Mouse (Mus musculus): ENCODE measurements around the gene Ankrd28. TPM values are rescaled to one million over a fixed set of nuclear protein-coding genes. Genes with fewer than 3 reads are reported as not detected.

Ankrd28 gene
- polyA plus RNA-seq, 1 experiment from 2014 or later, result 20.1 TPM

- Histone ChIP-seq H3K79me2 (ENCODE audit: inconsistent target) (no peaks in the 10 kb centered on the region), H3K27ac (no peak overlapping the region), H3K4me3 (ENCODE audit: inconsistent target) (no peak overlapping the region), H3K36me3 (ENCODE audit: inconsistent target) (no peaks in the 10 kb centered on the region)
Measured at GRCm38 (mm10) chr14:31827221-31827620, 3.2 kb downstream of the Ankrd28 start.

DNA sequence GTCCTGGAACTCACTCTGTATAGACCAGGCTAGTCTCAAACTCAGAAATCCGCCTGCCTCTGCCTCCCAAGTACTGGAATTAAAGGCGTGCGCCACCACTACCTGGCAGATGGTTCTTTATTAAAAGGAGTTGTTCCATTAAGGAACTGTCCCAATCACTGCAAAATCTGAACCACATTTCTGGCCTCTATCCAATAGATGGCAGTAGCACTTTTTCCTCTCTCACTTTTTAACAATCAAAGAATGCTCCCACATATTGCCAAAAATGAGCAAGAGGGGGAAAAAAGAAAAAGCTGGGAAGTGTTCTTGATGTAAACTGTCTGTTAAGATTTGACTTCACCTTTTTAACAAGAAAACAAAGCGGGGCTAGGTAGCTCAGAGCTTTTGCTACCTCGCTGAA, 20.5 kb downstream of the Ankrd28 start:
- no peaks in the 10 kb centered on the region for H3K36me3 ChIP-seq (ENCODE audit: inconsistent target)
- H3K79me2 ChIP-seq (ENCODE audit: inconsistent target), result no peaks in the 10 kb centered on the region
- no peak overlapping the region for H3K27ac ChIP-seq
- 87% methylated on average over 5 of the region's 5 CpGs for WGBS (ENCODE audit: missing documents)
- H3K4me3 ChIP-seq (ENCODE audit: inconsistent target), result no peak overlapping the region

- H3K79me2 ChIP-seq (ENCODE audit: inconsistent target), result no peaks in the 10 kb centered on the region
- H3K27ac ChIP-seq, result no peak overlapping the region
- no peaks in the 10 kb centered on the region for H3K36me3 ChIP-seq (ENCODE audit: inconsistent target)
- WGBS (ENCODE audit: missing documents), result 70% methylated on average over 2 of the region's 2 CpGs
- H3K4me3 ChIP-seq (ENCODE audit: inconsistent target), result no peak overlapping the region
Measured at GRCm38 (mm10) chr14:31803791-31804190, 26.7 kb downstream of the Ankrd28 start.

DNA sequence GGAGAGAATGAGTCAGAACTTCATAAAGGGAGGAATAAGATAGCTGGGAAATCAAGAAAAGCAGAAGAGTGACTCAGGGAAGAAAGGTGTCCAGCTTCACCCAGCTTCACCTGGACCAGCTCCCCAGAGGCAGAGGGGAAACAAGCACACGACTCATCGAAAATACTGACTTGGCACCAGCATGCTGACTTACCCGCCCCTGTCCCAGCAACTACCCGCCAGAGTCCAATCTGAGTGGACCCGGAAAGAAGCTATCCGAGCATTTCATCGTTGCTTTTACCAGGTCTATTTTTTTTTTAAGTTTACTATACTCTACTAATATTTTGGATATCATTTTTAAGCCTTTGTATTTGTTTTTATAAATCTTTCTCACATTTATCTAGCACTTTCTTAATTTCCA, 29.5 kb downstream of the Ankrd28 start:
- WGBS (ENCODE audit: missing documents), result 86% methylated on average over 7 of the region's 7 CpGs
- H3K27ac ChIP-seq, result no peak overlapping the region
- H3K4me3 ChIP-seq (ENCODE audit: inconsistent target), result no peak overlapping the region
- H3K79me2 ChIP-seq (ENCODE audit: inconsistent target), result no peaks in the 10 kb centered on the region
- no peaks in the 10 kb centered on the region for H3K36me3 ChIP-seq (ENCODE audit: inconsistent target)

DNA sequence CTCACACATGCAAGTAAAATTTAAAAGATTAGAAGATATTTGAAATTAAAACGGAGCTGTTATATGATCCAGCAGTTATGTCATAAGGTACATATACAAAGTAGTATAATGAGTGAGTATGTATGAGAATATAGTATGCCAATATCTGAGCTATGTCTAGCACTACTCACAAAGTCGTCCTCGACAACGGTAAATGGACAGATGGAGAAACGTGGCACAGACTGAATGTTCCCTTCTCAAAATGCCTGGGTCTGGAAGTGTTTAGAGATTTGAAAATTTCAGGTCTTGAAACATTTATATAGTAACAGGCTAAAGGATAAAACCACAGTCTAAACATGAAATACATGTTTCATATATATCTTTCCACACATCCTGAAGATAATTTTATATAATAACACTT, 30.0 kb downstream of the Ankrd28 start:
- no peaks in the 10 kb centered on the region for H3K36me3 ChIP-seq (ENCODE audit: inconsistent target)
- WGBS (ENCODE audit: missing documents), result 95% methylated on average over 5 of the region's 5 CpGs
- H3K4me3 ChIP-seq (ENCODE audit: inconsistent target), result no peak overlapping the region
- no peak overlapping the region for H3K27ac ChIP-seq
- H3K79me2 ChIP-seq (ENCODE audit: inconsistent target), result no peaks in the 10 kb centered on the region

DNA sequence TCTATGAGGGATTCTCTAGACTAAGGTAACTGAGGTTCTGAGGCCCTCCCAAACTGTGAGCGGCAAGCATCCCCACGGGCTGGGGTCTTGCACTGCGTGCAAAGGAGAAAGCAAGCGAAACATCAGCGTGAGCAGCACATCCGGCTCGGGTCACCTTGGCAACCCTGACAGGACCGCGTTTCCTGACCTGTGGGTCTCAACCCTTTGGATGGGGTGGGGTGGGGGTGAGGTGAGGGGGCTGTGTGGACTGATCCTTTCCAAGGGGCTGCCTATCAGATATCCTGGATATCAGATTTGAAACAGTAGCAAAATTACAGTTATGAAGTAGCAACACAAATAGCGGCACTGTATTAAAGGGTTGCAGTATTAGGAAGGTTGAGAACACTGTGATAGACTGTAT, 31.5 kb downstream of the Ankrd28 start:
- Histone ChIP-seq H3K36me3 (ENCODE audit: inconsistent target) (no peaks in the 10 kb centered on the region), H3K79me2 (ENCODE audit: inconsistent target) (no peaks in the 10 kb centered on the region), H3K4me3 (ENCODE audit: inconsistent target) (no peak overlapping the region), H3K27ac (no peak overlapping the region)
- 96% methylated on average over 10 of the region's 10 CpGs for WGBS (ENCODE audit: missing documents)

DNA sequence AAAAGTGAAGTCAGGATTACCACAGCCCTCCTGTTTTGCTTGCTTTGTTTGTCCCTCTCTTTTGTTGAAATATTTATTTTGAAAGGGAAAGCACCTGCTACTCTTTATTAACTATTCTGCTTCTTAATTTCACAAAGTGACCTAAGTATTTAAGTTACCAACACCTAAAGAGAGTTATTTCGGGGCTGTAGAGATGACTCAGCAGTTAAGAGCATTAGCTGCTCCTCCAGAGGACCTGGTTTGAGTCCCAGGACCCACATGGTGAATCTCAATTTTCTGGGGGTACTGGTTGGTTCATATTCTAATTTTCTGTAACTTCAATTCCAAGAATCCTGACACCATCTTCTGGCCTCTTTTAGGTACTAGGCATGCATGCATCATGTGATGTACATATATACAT, 34.9 kb downstream of the Ankrd28 start:
- 54% methylated on average over 1 of the region's 1 CpGs for WGBS (ENCODE audit: missing documents)
- Histone ChIP-seq H3K4me3 (ENCODE audit: inconsistent target) (no peak overlapping the region), H3K36me3 (ENCODE audit: inconsistent target) (no peaks in the 10 kb centered on the region), H3K27ac (no peak overlapping the region), H3K79me2 (ENCODE audit: inconsistent target) (no peaks in the 10 kb centered on the region)

DNA sequence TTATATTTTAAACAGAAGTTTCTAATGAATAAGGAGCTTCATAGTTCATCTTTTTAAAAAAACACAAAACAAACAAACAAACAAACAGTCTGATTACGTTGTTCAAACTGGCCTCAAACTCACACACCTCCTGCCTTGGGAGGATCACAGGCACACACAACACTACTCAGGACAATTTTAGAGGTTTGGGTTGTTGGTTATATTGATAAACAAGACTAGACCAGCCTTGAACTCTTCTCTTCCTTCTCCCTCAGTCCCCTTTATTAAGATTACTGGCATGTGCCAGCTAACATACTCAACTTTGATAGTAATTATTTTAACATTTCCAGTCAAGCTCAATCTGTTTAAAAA, 35.7 kb downstream of the Ankrd28 start:
- no peaks in the 10 kb centered on the region for H3K79me2 ChIP-seq (ENCODE audit: inconsistent target)
- no peaks in the 10 kb centered on the region for H3K36me3 ChIP-seq (ENCODE audit: inconsistent target)
- H3K4me3 ChIP-seq (ENCODE audit: inconsistent target), result no peak overlapping the region
- H3K27ac ChIP-seq, result no peak overlapping the region
- WGBS (ENCODE audit: missing documents), result 87% methylated on average over 1 of the region's 1 CpGs

DNA sequence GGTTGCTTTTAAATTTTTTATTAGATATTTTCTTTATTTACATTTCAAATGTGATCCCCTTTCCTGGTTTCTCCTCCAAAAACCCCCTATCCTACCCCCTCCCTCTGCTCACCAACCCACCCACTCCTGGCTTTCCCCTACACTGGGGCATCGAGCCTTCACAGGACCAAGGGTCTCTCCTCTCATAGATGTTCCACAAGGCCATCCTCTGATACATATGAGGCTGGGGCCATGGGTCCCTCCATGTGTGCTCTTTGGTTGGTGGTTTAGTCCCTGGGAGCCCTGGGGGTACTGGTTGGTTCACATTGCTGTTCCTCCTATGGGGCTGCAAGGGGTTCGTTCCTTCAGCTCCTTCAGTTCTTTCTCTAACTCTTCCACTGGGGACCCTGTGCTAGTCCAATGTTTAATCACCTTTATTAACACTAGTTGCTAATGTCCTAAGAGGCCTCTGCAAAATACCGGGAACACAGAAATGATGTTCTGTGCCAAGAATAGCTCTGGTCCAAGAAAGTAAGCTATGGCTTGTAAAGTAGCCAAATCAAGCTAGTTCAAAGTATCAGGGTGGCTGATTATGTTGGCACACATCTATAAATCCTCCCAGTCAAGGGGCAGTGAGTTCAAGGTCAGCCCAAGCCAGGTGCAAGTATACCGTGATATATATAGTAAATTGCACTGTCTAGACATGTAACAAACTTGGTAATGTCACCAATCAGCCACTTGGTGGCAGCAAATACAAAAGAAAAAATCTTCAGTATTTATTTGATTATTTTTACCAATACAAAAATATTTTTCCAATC, 36.3 kb downstream of the Ankrd28 start:
- H3K36me3 ChIP-seq (ENCODE audit: inconsistent target), result no peaks in the 10 kb centered on the region
- no peak overlapping the region for H3K4me3 ChIP-seq (ENCODE audit: inconsistent target)
- H3K79me2 ChIP-seq (ENCODE audit: inconsistent target), result no peaks in the 10 kb centered on the region
- WGBS (ENCODE audit: missing documents), result 69% methylated on average over 4 of the region's 4 CpGs
- H3K27ac ChIP-seq, result no peak overlapping the region

GRCm38 (mm10) chr14:31790797-31791196, 39.7 kb downstream of the Ankrd28 start:
- Histone ChIP-seq H3K27ac (no peak overlapping the region), H3K36me3 (ENCODE audit: inconsistent target) (no peaks in the 10 kb centered on the region), H3K79me2 (ENCODE audit: inconsistent target) (no peaks in the 10 kb centered on the region), H3K4me3 (ENCODE audit: inconsistent target) (no peak overlapping the region)
- WGBS (ENCODE audit: missing documents), result 63% methylated on average over 1 of the region's 1 CpGs

DNA sequence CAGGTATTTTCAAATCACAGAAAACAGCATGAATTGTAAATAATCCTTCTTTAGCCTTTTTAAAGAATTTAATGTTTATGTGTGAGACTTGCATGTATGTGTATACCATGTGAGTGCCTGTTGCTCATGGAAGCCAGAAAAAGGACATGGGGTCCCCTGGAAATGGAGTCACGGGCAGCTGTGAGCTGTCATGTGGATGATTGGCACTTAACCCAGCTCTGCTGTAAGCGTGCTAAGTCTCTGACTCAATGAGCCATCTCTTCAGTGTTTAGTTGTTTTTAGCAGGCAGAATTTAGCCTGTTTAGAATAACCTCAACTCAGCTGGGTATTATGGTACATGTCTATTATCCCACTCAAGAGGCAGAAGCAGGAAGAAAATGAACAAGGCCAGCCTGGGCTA, 43.5 kb downstream of the Ankrd28 start:
- Histone ChIP-seq H3K4me3 (ENCODE audit: inconsistent target) (no peak overlapping the region), H3K79me2 (ENCODE audit: inconsistent target) (no peaks in the 10 kb centered on the region; the same call in 1 of the 2 replicates), H3K36me3 (ENCODE audit: inconsistent target) (no peaks in the 10 kb centered on the region), H3K27ac (no peak overlapping the region)
- WGBS (ENCODE audit: missing documents), result 91% methylated on average over 2 of the region's 2 CpGs

GRCm38 (mm10) chr14:31785681-31786080, 44.8 kb downstream of the Ankrd28 start:
- H3K79me2 ChIP-seq (ENCODE audit: inconsistent target), result no peaks in the 10 kb centered on the region; the same call in 1 of the 2 replicates
- H3K4me3 ChIP-seq (ENCODE audit: inconsistent target), result no peak overlapping the region
- no peaks in the 10 kb centered on the region for H3K36me3 ChIP-seq (ENCODE audit: inconsistent target)
- H3K27ac ChIP-seq, result no peak overlapping the region

DNA sequence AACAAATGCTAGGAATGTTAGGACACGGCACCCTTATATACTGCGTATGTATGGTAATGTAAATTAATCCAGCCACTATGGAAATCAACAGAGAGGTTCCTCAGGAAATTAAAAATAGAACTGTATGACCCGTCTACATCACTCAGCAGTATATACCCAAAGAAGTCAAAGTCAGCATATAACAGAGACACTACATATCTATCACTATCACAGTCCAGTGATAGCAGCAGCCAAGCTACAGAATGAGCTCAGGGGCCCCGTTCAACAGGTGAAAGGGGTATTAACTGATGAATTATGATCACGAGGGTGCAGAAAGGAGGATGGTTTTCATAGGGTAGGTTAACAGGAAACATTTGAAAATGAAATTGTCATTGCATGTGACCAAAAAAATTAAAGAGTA, 45.5 kb downstream of the Ankrd28 start:
- 79% methylated on average over 5 of the region's 5 CpGs for WGBS (ENCODE audit: missing documents)

DNA sequence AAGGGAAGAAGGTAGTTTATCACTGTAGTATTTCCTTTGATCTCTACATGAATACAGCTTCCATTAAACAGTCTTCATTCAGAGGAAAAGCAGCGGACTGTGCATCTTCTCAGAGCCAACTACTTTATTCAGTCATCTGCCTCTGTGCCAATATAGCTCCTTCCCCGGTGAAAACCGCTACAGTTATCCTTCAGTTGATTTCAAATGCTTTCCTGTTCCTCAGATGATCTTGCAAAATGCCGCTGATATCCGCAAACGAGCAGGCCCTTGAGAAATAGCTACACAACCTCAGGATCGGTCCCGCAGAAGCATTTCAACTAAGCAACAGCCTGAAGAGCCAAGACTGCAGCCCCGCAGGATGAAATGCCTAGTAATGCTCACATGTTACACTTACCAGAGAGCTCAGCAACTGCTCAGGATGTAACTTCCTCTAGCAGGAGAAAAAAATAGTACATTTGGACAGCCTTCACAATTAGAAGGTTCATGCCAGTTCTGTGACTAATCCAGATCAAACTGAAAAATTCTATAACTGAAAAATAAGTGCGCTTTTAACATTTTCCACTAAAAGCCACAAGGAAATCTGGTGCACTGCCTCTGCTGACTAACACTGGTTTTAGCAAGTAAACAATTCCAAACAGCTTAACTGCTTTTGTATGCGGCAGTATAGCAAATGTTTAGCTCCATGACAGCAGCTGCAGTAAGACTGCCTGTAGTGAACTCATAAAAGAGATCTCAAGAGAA, 49.0 kb downstream of the Ankrd28 start:
- H3K4me3 ChIP-seq (ENCODE audit: inconsistent target), result peak overlapping the region; percentile 72
- WGBS (ENCODE audit: missing documents), result 2% methylated on average over 11 of the region's 11 CpGs
- peaks cover 42% of the 10 kb centered on the region for H3K79me2 ChIP-seq (ENCODE audit: inconsistent target)
- no peaks in the 10 kb centered on the region for H3K36me3 ChIP-seq (ENCODE audit: inconsistent target)
- peak overlapping the region; percentile 97 for H3K27ac ChIP-seq

More for the DNA sequence above, 45.5 kb downstream of the Ankrd28 start:
- Histone ChIP-seq H3K36me3 (ENCODE audit: inconsistent target) (no peaks in the 10 kb centered on the region), H3K27ac (no peak overlapping the region), H3K4me3 (ENCODE audit: inconsistent target) (no peak overlapping the region), H3K79me2 (ENCODE audit: inconsistent target) (peaks cover 7% of the 10 kb centered on the region)

- Histone ChIP-seq H3K27ac (peak overlapping the region; percentile 97), H3K4me3 (ENCODE audit: inconsistent target) (peak overlapping the region; percentile 72), H3K79me2 (ENCODE audit: inconsistent target) (peaks cover 50% of the 10 kb centered on the region), H3K36me3 (ENCODE audit: inconsistent target) (no peaks in the 10 kb centered on the region)
- 0% methylated on average over 11 of the region's 11 CpGs for WGBS (ENCODE audit: missing documents)
Measured at GRCm38 (mm10) chr14:31780412-31781233, 49.8 kb downstream of the Ankrd28 start.

All from macrophage (primary cell).